Mouse (Mus musculus) G1E (cell line): ENCODE data around the gene Gm17334. TPM values are rescaled to one million over a fixed set of nuclear protein-coding genes. Genes with fewer than 3 reads are reported as not detected.

Experiments used
- ATAC-seq: 2 replicates; pipeline ENCODE4 v1.8.0; 2016; ENCODE audit warnings: mild to moderate bottlenecking; ENCODE audit not compliant: insufficient number of reproducible peaks, poor library complexity, low FRiP score, severe bottlenecking; ENCODE audit errors: extremely low read depth
- DNase-seq: peaks from one replicate; pipeline ENCODE4 v3.0.0; 2012; ENCODE audit warnings: low spot score
- H3K27me3 ChIP-seq: 2 replicates; pipeline ENCODE4 v1.6.1; 2012; ENCODE audit warnings: mild to moderate bottlenecking, low read length, inconsistent platforms; ENCODE audit not compliant: insufficient read depth
- H3K36me3 ChIP-seq: replicated peaks from 2 replicates; pipeline ENCODE3; 2012; ENCODE audit warnings: mild to moderate bottlenecking, inconsistent platforms
- H3K4me1 ChIP-seq: 2 replicates; pipeline ENCODE4 v1.6.1; 2012; ENCODE audit warnings: low read depth, low read length, inconsistent platforms, mixed read lengths; ENCODE audit not compliant: insufficient read depth
- H3K4me3 ChIP-seq: 2 replicates; pipeline ENCODE4 v1.5.1; 2012; ENCODE audit warnings: low read depth, mild to moderate bottlenecking, inconsistent platforms, low read length, moderate library complexity, mixed read lengths
- H3K9me3 ChIP-seq: replicated peaks from 2 replicates; pipeline ENCODE4 v1.6.1; 2012; ENCODE audit warnings: inconsistent platforms
- CTCF ChIP-seq: IDR thresholded peaks from 2 replicates; pipeline ENCODE4 v1.5.1; 2012; ENCODE audit warnings: low read depth, low read length, inconsistent platforms, mixed read lengths
- GATA1 ChIP-seq: IDR thresholded peaks from 2 replicates; pipeline ENCODE4 v1.6.1; 2012; ENCODE audit warnings: borderline replicate concordance, low read length, inconsistent platforms, mixed read lengths
- GATA2 ChIP-seq: IDR thresholded peaks from 2 replicates; pipeline ENCODE4 v1.6.1; 2012; ENCODE audit warnings: low read depth, low read length, inconsistent platforms, borderline replicate concordance
- POLR2AphosphoS5 ChIP-seq: IDR thresholded peaks from 2 replicates; pipeline ENCODE4 v1.6.1; 2012; ENCODE audit warnings: low read depth, low read length, inconsistent platforms; ENCODE audit not compliant: insufficient replicate concordance
- TAL1 ChIP-seq: conservative IDR thresholded peaks from 2 replicates; pipeline ENCODE4 v1.6.1; 2012; ENCODE audit warnings: low read depth, low read length, inconsistent platforms, mixed read lengths
- polyA plus RNA-seq: library from polyadenylated mRNA; stranded (reverse); fragments of >175 nt; gene quantifications from 2 replicates; pipeline ENCODE4 v1.2.3, GENCODE M21; 2012
- total RNA-seq, 2 experiments: library from RNA; stranded (forward) in 1 of 2; stranded (reverse) in 1 of 2; fragments of 200-1000 nt in 1 of 2; fragments of >200 nt in 1 of 2; fragmentation: Nextera tagmentation in 1 of 2; gene quantifications; 2 replicates each; pipeline ENCODE4 v1.2.3; 2014 to 2017

Gene Gm17334
- total and polyA plus RNA-seq, 3 experiments = not detected

- ATAC-seq (no peak), DNase-seq (no peak)
- no peaks in the 10 kb centered on the region for H3K36me3 ChIP-seq
- TF ChIP-seq GATA1 (no peak), CTCF (no peak), TAL1 (no peak), GATA2 (no peak), POLR2AphosphoS5 (no peak)
- peaks cover 11% of the 10 kb centered on the region for H3K4me1 ChIP-seq
- H3K9me3 ChIP-seq = no peaks in the 10 kb centered on the region
- no peak overlapping the region for H3K4me3 ChIP-seq
- H3K27me3 ChIP-seq = peaks cover 27% of the 10 kb centered on the region
These were observed 9.0 kb upstream of the Gm17334 start for GRCm38 (mm10) chr11:53781964-53782363.

DNA sequence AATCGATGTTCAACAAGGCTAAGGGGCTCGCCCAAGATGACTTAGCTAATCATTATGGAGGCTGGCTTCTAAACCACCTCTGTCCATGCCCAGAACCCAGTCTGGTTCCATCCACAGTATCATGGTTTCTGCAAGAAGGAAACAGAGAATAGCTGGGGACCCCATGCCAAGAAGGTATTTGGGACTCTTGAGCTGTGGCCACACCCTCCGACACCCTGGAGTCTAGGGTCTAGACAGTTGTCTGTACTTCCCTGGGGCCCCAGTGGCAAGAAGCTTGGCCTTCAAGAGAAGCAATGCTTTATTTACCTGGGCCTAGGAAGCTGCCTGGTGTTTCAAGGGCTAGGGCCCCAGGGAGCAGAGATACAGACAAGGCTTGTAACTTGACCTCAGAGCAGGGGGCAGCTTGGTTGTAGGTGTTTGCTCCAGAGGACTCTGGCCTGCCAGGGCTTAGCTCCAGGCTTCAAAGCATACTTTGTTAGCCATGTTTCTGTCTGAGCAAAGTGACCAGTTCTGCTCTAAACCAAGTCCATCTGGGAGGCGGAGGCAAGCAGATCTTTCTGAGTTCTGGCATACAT, 8.3 kb upstream of the Gm17334 start:
- no peak for TF ChIP-seq POLR2AphosphoS5
- no peak overlapping the region for H3K4me3 ChIP-seq
- peaks cover 3% of the 10 kb centered on the region for H3K36me3 ChIP-seq
- H3K27me3 ChIP-seq = peaks cover 23% of the 10 kb centered on the region
- H3K4me1 ChIP-seq = peaks cover 11% of the 10 kb centered on the region
- DNase-seq = no peak
- ATAC-seq = no peak
- no peaks in the 10 kb centered on the region for H3K9me3 ChIP-seq

DNA sequence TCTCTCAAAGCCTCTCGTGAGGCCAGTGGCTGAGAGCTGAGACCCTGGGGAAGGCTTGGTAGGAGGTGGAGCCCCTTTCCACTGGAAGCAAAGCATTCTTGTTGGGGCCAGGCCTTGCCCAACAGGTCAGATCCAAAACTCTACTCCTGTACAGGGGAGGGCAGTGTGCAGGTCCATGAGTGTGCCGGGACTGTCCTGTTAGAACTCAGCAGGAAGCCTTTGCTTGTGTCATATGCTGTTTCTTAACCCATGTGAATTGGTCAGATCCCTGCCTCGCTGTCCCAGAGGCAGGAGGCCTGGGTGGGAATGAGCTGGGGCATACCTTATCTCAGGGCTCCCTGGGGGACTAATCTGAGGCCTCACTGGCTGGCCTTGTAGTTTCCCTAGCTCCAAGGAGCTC, 7.3 kb upstream of the Gm17334 start:
- DNase-seq = no peak
- no peak for TF ChIP-seq TAL1
- no peak for TF ChIP-seq CTCF
- TF ChIP-seq GATA2 = no peak
- TF ChIP-seq POLR2AphosphoS5 = no peak
- no peak for TF ChIP-seq GATA1
- H3K4me1 ChIP-seq = peaks cover 11% of the 10 kb centered on the region
- no peak overlapping the region for H3K4me3 ChIP-seq
- H3K36me3 ChIP-seq = peaks cover 6% of the 10 kb centered on the region
- H3K27me3 ChIP-seq = peaks cover 19% of the 10 kb centered on the region
- ATAC-seq = no peak
- H3K9me3 ChIP-seq = no peaks in the 10 kb centered on the region

DNA sequence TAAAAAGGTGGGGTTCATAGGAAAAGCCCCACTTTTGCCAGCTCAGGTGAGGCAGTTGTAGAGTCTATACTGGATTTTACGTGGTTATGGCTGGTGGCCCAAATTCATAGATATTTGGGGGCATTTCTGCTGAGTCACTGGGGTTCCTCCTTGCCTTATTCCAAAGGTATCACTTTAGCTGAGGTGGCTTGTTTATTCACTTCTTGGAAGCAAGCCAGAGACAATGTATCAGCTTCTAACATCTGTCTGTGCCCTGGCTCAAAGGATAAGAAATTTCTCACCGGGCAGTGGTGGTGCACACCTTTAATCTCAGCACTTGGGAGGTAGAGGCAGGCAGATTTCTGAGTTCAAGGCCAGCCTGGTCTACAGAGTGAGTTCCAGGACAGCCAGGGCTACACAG, 6.8 kb upstream of the Gm17334 start:
- TF ChIP-seq GATA2 (no peak), TAL1 (no peak), POLR2AphosphoS5 (no peak), GATA1 (no peak), CTCF (no peak)
- Histone ChIP-seq H3K4me1 (peaks cover 11% of the 10 kb centered on the region), H3K4me3 (no peak overlapping the region), H3K9me3 (no peaks in the 10 kb centered on the region), H3K36me3 (peaks cover 6% of the 10 kb centered on the region), H3K27me3 (peaks cover 23% of the 10 kb centered on the region)
- no peak for DNase-seq
- no peak for ATAC-seq

DNA sequence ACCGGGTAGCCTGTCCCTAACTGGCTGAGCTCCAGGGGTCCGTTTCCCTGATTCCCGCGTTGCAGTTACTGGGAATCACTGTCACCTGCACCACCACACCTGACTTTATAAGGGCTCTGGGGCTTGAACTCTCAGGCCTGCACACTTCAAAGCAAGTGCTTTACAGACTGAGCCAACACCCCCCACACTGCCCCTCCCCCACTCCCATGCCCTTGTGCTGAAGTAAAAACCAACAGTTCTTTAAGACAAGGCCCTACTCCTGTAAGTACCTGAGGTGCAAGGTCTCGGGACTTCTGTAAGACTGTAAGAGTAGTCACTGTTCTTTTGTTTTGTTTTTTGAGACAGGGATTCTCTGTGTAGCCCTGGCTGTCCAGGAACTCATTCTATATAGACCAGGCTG, 5.5 kb upstream of the Gm17334 start:
- TF ChIP-seq POLR2AphosphoS5 (no peak), TAL1 (no peak)
- H3K4me3 ChIP-seq = no peak overlapping the region
- DNase-seq (no peak), ATAC-seq (no peak)
- peaks cover 27% of the 10 kb centered on the region for H3K27me3 ChIP-seq
- peaks cover 16% of the 10 kb centered on the region for H3K36me3 ChIP-seq
- peaks cover 11% of the 10 kb centered on the region for H3K4me1 ChIP-seq
- H3K9me3 ChIP-seq = no peaks in the 10 kb centered on the region

DNA sequence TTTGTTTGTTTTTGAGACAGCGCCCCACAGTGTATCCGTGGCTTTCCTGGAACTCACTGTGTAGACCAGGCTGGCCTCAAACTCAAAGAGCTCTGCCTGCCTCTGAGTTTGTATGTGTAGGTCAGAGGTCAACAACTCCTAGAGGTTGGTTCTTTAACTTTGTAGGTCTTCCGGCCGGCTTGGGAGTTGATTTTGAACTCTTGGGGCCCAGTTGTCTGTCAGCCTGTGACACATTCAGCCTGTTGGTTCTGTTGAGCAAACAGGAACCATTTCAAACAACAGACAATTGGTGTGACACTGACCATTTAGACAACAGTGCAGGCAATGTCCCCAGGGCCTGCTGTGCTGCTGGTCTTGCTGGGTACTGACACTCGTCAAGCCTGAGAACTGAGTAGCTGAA, 4.7 kb upstream of the Gm17334 start:
- H3K36me3 ChIP-seq = peaks cover 16% of the 10 kb centered on the region
- ATAC-seq (no peak), DNase-seq (no peak)
- TF ChIP-seq TAL1 (no peak), CTCF (no peak), POLR2AphosphoS5 (no peak), GATA2 (no peak), GATA1 (no peak)
- peaks cover 32% of the 10 kb centered on the region for H3K27me3 ChIP-seq
- peaks cover 12% of the 10 kb centered on the region for H3K4me1 ChIP-seq
- no peak overlapping the region for H3K4me3 ChIP-seq
- H3K9me3 ChIP-seq = no peaks in the 10 kb centered on the region

DNA sequence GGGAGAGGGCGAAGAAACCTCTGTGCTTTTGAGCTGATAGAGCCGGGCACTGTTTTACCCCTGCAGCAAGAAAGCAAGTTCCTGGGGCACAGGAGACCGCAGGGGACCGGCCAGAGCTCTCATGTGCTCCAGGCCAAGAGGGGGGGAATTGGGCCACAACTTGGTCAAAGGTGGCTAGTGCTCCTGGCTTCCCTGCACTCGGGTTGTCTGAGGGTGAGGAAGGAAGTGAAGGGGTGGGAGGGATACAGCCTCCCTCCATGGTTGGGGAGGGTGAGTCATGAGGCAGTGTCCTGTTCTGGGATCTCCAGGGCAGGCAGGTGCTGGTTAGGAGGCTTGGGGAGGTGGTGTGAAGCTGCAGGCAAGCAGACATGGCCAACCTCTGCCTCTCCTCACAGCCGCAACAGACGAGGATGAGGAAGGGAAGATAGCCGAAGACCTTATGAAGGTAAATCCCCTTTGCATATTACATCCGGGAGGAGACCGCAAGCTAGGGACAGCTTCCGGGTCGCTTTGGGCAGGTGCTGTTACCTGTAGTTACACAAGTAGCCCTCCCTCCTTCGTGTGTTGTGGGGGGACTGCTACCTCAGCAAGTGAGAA, 1.8 kb upstream of the Gm17334 start:
- peaks cover 16% of the 10 kb centered on the region for H3K36me3 ChIP-seq
- H3K4me3 ChIP-seq = no peak overlapping the region
- ATAC-seq (no peak), DNase-seq (no peak)
- H3K9me3 ChIP-seq = no peaks in the 10 kb centered on the region
- H3K27me3 ChIP-seq = peaks cover 51% of the 10 kb centered on the region
- TF ChIP-seq POLR2AphosphoS5 = no peak
- no peak for TF ChIP-seq GATA1
- TF ChIP-seq GATA2 = no peak
- TF ChIP-seq TAL1 = no peak
- no peak for TF ChIP-seq CTCF
- H3K4me1 ChIP-seq = peaks cover 25% of the 10 kb centered on the region
